In the genomic region with DNA sequence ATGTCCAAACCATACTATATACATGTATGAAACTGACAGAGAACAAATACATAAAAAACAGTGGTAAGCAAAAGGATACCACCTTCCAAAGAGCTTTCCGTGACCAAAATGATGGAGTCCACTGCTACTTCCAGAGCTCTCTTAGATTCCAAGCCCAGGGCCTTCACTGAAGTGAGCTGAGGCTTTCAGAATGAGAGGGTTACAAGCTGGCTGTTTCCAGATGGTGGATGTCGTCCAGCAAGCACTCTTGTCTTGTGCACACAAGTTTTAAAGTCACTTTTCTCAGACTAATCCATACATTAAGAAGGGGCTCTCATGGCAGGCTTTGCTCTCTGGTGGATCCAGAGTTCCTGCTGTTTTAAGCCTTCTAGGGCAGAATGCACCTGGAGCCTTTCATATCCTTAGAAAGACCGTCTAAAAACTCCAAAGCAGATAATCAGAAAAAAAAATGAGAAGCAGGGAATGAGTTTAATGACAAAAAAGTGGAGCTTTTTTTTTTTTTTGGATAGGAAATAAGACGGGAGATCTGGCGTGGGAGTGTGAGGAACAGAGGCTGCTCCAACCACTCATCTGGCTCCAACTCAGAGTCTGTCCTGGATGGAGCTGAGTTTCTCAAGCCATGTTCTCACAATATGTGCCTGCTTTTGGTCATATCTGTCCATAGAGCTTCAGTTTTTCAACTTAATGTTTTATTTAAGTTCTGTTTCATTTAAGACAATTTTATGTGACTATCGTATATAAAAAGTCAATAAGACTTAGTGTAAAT, we compare ENCODE assay signal across 19 mouse cellular contexts.
DNase-seq lines count a peak whose midpoint lies in the region; ATAC-seq lines count a peak whose summit lies in the region.
"Had no signal": no experiment of that assay in that cellular context is flagged by ENCODE, and none has a peak within 500 bp of the region (broad histone marks: within the 10 kb centered on the region; RNA-seq: fewer than 3 reads in every experiment).

No protein-coding gene starts in this region.

- no peaks in the 10 kb centered on the region for H3K36me3 ChIP-seq in heart, embryonic 11.5 days (ENCODE audit: control insufficient read depth, insufficient read depth, low read length)
- H3K36me3 ChIP-seq in lung, embryonic 15.5 days = no peaks in the 10 kb centered on the region
- no peaks in the 10 kb centered on the region for H3K36me3 ChIP-seq in limb, embryonic 15.5 days
- H3K36me3 ChIP-seq: hindbrain, embryonic 10.5 days; liver, embryonic 12.5 days; midbrain, embryonic 15.5 days had no signal

- no peak overlapping the region for H3K4me2 ChIP-seq in heart, embryonic 11.5 days
- no peak overlapping the region for H3K4me2 ChIP-seq in lung, embryonic 15.5 days
- no peak overlapping the region for H3K4me2 ChIP-seq in limb, embryonic 15.5 days
- H3K4me2 ChIP-seq: forebrain, embryonic 13.5 days; liver, embryonic 12.5 days; midbrain, embryonic 15.5 days had no signal

- no peak overlapping the region for H3K9ac ChIP-seq in heart, embryonic 11.5 days (ENCODE audit: low read depth, low read length)
- H3K9ac ChIP-seq in lung, embryonic 15.5 days = no peak overlapping the region
- no peak overlapping the region for H3K9ac ChIP-seq in limb, embryonic 15.5 days
- H3K9ac ChIP-seq: forebrain, embryonic 13.5 days; liver, embryonic 12.5 days; midbrain, embryonic 15.5 days had no signal

- no peaks in the 10 kb centered on the region for H3K27me3 ChIP-seq in heart, embryonic 11.5 days (ENCODE audit: control insufficient read depth, insufficient read depth, low read length)
- no peaks in the 10 kb centered on the region for H3K27me3 ChIP-seq in lung, embryonic 15.5 days
- H3K27me3 ChIP-seq in limb, embryonic 15.5 days = no peaks in the 10 kb centered on the region
- H3K27me3 ChIP-seq: forebrain, embryonic 13.5 days; liver, embryonic 12.5 days; midbrain, embryonic 15.5 days had no signal

- no peaks in the 10 kb centered on the region for H3K9me3 ChIP-seq in heart, embryonic 11.5 days (replicated peaks; ENCODE audit: control insufficient read depth, low read length)
- no peaks in the 10 kb centered on the region for H3K9me3 ChIP-seq in lung, embryonic 15.5 days
- H3K9me3 ChIP-seq in limb, embryonic 15.5 days = no peaks in the 10 kb centered on the region
- H3K9me3 ChIP-seq: forebrain, embryonic 13.5 days; hindbrain, embryonic 10.5 days; liver, embryonic 12.5 days; midbrain, embryonic 15.5 days had no signal

- no peaks in the 10 kb centered on the region for H3K4me1 ChIP-seq in heart, embryonic 11.5 days (ENCODE audit: control insufficient read depth, insufficient read depth, low read length)
- H3K4me1 ChIP-seq in lung, embryonic 15.5 days = no peaks in the 10 kb centered on the region
- H3K4me1 ChIP-seq in limb, embryonic 15.5 days = peaks cover 14% of the 10 kb centered on the region; the same call in 1 of the 2 replicates
- H3K4me1 ChIP-seq: forebrain, embryonic 13.5 days; hindbrain, embryonic 10.5 days; liver, embryonic 12.5 days; midbrain, embryonic 15.5 days had no signal

- no peak for ATAC-seq in heart, embryonic 11.5 days (replicated peaks; ENCODE audit: insufficient number of reproducible peaks, low FRiP score, low TSS enrichment)
- 0 out of 2 replicates have a peak, but pooled peaks have one; percentile 49 for ATAC-seq in lung, embryonic 15.5 days (ENCODE audit: borderline replicate concordance, extremely low read depth, low FRiP score, low TSS enrichment)
- no peak for ATAC-seq in limb, embryonic 15.5 days (ENCODE audit: insufficient number of reproducible peaks, low FRiP score, low TSS enrichment, low read depth)
- ATAC-seq: forebrain, embryonic 13.5 days; hindbrain, postnatal 0 days; liver, embryonic 12.5 days; midbrain, embryonic 15.5 days had no signal

- H3K27ac ChIP-seq in heart, embryonic 11.5 days (ENCODE audit: low read depth, low read length) = no peak overlapping the region
- peak overlapping the region; percentile 55 for H3K27ac ChIP-seq in lung, embryonic 15.5 days
- peak overlapping the region; percentile 66 for H3K27ac ChIP-seq in limb, embryonic 15.5 days
- H3K27ac ChIP-seq: forebrain, embryonic 13.5 days; hindbrain, embryonic 10.5 days; hindbrain, postnatal 0 days; left cerebral cortex, adult 2 months; liver, embryonic 12.5 days; midbrain, embryonic 15.5 days had no signal

- WGBS in heart, embryonic 11.5 days (ENCODE audit: insufficient replicate concordance) = 69% methylated on average over 6 of the region's 6 CpGs
- WGBS in lung, embryonic 15.5 days = 47% methylated on average over 6 of the region's 6 CpGs
- WGBS in limb, embryonic 15.5 days = 55% methylated on average over 6 of the region's 6 CpGs

- peak; percentile 19 to 51 for DNase-seq in heart, adult 18-20 months
- no peak for DNase-seq in lung, postnatal 10 days
- peak; percentile 29 for DNase-seq in heart, adult 9 months (ENCODE audit: low spot score in 2 of 2)
- DNase-seq in layer of hippocampus, postnatal 14 days (ENCODE audit: low spot score in 2 of 2) = no peak
- DNase-seq: cerebellum, adult 8-10 months; kidney, adult 11 months; left cerebral cortex, postnatal 4 days; lung, postnatal 36 days; right cerebral cortex, postnatal 14 days had no signal

- no peak overlapping the region for H3K4me3 ChIP-seq in heart, embryonic 11.5 days (ENCODE audit: low read depth, low read length)
- H3K4me3 ChIP-seq in lung, embryonic 15.5 days = no peak overlapping the region
- no peak overlapping the region for H3K4me3 ChIP-seq in limb, embryonic 15.5 days
- H3K4me3 ChIP-seq: forebrain, embryonic 13.5 days; hindbrain, embryonic 10.5 days; left cerebral cortex, adult 2 months; liver, embryonic 12.5 days; midbrain, embryonic 15.5 days; myocyte had no signal

Comparison
In these comparisons a context has a peak if more than half of its experiments do, and no peak if none do; other contexts are left out.
1. DNase-seq: peak in heart, adult 18-20 months (2 of 2) and heart, adult 9 months (2 of 2); none in lung, postnatal 10 days (single experiment) and layer of hippocampus, postnatal 14 days (0 of 2).